Mouse (Mus musculus) hindbrain, embryonic 12.5 days (tissue): ENCODE measurements at regions not wholly inside any gene's neighbourhood (a gene's known extent, or its start where the extent isn't known, plus 50 kb on each side); places are given as distances from the start of the nearest gene placed in this dataset. TPM values are rescaled to one million over a fixed set of nuclear protein-coding genes. Genes with fewer than 3 reads are reported as not detected.

Experiments
- ATAC-seq: fragments of 200-750 bp; cut with Nextera tagmentation; 2 replicates; pipeline ENCODE4 v1.8.0; 2017; ENCODE audit warnings: moderate TSS enrichment; ENCODE audit not compliant: low FRiP score
- H3K27ac ChIP-seq: fragments of 300-500 bp; sonication (generic); 2 replicates; pipeline ENCODE4 v1.5.1; 2016; ENCODE audit warnings: mild to moderate bottlenecking
- H3K27me3 ChIP-seq: fragments of 300-500 bp; sonication (generic); 2 replicates; pipeline ENCODE4 v1.6.1; 2016; ENCODE audit warnings: mild to moderate bottlenecking
- H3K36me3 ChIP-seq: fragments of 300-500 bp; sonication (generic); 2 replicates; pipeline ENCODE4 v1.6.1; 2016; ENCODE audit warnings: mild to moderate bottlenecking
- H3K4me1 ChIP-seq: fragments of 300-500 bp; sonication (generic); 2 replicates; pipeline ENCODE4 v1.6.1; 2016
- H3K4me2 ChIP-seq: fragments of 300-500 bp; sonication (generic); replicated peaks from 2 replicates; pipeline ENCODE4 v1.6.1; 2016; ENCODE audit warnings: mild to moderate bottlenecking
- H3K4me3 ChIP-seq: fragments of 300-500 bp; sonication (generic); 2 replicates; pipeline ENCODE4 v1.5.1; 2016; ENCODE audit warnings: mild to moderate bottlenecking
- H3K9ac ChIP-seq: fragments of 300-500 bp; sonication (generic); 2 replicates; pipeline ENCODE4 v1.6.1; 2016; ENCODE audit warnings: mild to moderate bottlenecking, moderate library complexity
- H3K9me3 ChIP-seq: fragments of 300-500 bp; sonication (generic); replicated peaks from 2 replicates; pipeline ENCODE4 v1.6.1; 2016; ENCODE audit warnings: mild to moderate bottlenecking
- WGBS: fragments of 180-500 bp; shearing (Covaris S2); methylation state at CpG from one replicate; pipeline ENCODE4 v1.1.7; 2016; 5-methylcytosine and 5-hydroxymethylcytosine counted together
- microRNA-seq: library from miRNA; unstranded; fragments of <30 nt; microRNA quantifications from one replicate; pipeline ENCODE4, GENCODE M21; 2017

- no peaks in the 10 kb centered on the region for H3K9me3 ChIP-seq
- peak overlapping the region; percentile 30; the same call in 1 of the 2 replicates for H3K4me2 ChIP-seq
- H3K4me3 ChIP-seq, result no peak overlapping the region
- no peak overlapping the region for H3K9ac ChIP-seq
- WGBS, result 43% methylated on average over 11 of the region's 11 CpGs
- no peak for ATAC-seq
- no peaks in the 10 kb centered on the region for H3K27me3 ChIP-seq
- H3K4me1 ChIP-seq, result 0 out of 2 replicates have a peak, but pooled peaks cover 2% of the 10 kb centered on the region
- H3K36me3 ChIP-seq, result no peaks in the 10 kb centered on the region
- H3K27ac ChIP-seq, result no peak overlapping the region
These were observed 70.3 kb upstream of the Zfhx3 start for GRCm38 (mm10) chr8:107872121-107872520.

GRCm38 (mm10) chr8:107876455-107876854 lies 66.0 kb upstream of the Zfhx3 start:
- no peaks in the 10 kb centered on the region for H3K36me3 ChIP-seq
- no peak overlapping the region for H3K27ac ChIP-seq
- H3K9ac ChIP-seq, result no peak overlapping the region
- H3K27me3 ChIP-seq, result peaks cover 9% of the 10 kb centered on the region; the same call in 1 of the 2 replicates
- H3K4me1 ChIP-seq, result 0 out of 2 replicates have a peak, but pooled peaks cover 2% of the 10 kb centered on the region
- H3K4me2 ChIP-seq, result no peak overlapping the region
- 33% methylated on average over 2 of the region's 2 CpGs for WGBS
- ATAC-seq, result no peak
- H3K4me3 ChIP-seq, result no peak overlapping the region
- no peaks in the 10 kb centered on the region for H3K9me3 ChIP-seq

GRCm38 (mm10) chr8:107881851-107882250 lies 60.6 kb upstream of the Zfhx3 start:
- Histone ChIP-seq H3K9ac (no peak overlapping the region), H3K9me3 (no peaks in the 10 kb centered on the region), H3K4me2 (no peak overlapping the region), H3K27me3 (peaks cover 9% of the 10 kb centered on the region; the same call in 1 of the 2 replicates), H3K27ac (peak overlapping the region; percentile 71), H3K36me3 (no peaks in the 10 kb centered on the region), H3K4me1 (peaks cover 6% of the 10 kb centered on the region; the same call in 1 of the 2 replicates), H3K4me3 (no peak overlapping the region)
- 23% methylated on average over 7 of the region's 7 CpGs for WGBS
- no peak for ATAC-seq

GRCm38 (mm10) chr8:107885547-107885946 lies 56.9 kb upstream of the Zfhx3 start:
- Histone ChIP-seq H3K27ac (no peak overlapping the region), H3K4me1 (peaks cover 6% of the 10 kb centered on the region; the same call in 1 of the 2 replicates), H3K27me3 (no peaks in the 10 kb centered on the region), H3K36me3 (no peaks in the 10 kb centered on the region), H3K4me2 (no peak overlapping the region), H3K4me3 (no peak overlapping the region), H3K9me3 (no peaks in the 10 kb centered on the region), H3K9ac (no peak overlapping the region)
- 63% methylated on average over 7 of the region's 7 CpGs for WGBS
- no peak for ATAC-seq

- Histone ChIP-seq H3K27me3 (no peaks in the 10 kb centered on the region), H3K36me3 (no peaks in the 10 kb centered on the region), H3K9me3 (no peaks in the 10 kb centered on the region), H3K4me1 (peaks cover 6% of the 10 kb centered on the region; the same call in 1 of the 2 replicates), H3K9ac (no peak overlapping the region), H3K4me3 (no peak overlapping the region), H3K27ac (no peak overlapping the region), H3K4me2 (no peak overlapping the region)
- no peak for ATAC-seq
- 60% methylated on average over 5 of the region's 5 CpGs for WGBS
These were observed 56.5 kb upstream of the Zfhx3 start for GRCm38 (mm10) chr8:107885971-107886370.

GRCm38 (mm10) chr8:107886516-107887253 lies 55.8 kb upstream of the Zfhx3 start:
- no peaks in the 10 kb centered on the region for H3K9me3 ChIP-seq
- H3K9ac ChIP-seq, result no peak overlapping the region
- no peak for ATAC-seq
- H3K4me2 ChIP-seq, result no peak overlapping the region
- no peaks in the 10 kb centered on the region for H3K36me3 ChIP-seq
- no peak overlapping the region for H3K4me3 ChIP-seq
- H3K4me1 ChIP-seq, result peaks cover 6% of the 10 kb centered on the region; the same call in 1 of the 2 replicates
- H3K27me3 ChIP-seq, result no peaks in the 10 kb centered on the region
- WGBS, result 82% methylated on average over 19 of the region's 19 CpGs
- H3K27ac ChIP-seq, result 0 out of 2 replicates have a peak overlapping the region, but pooled peaks have one; percentile 13

GRCm38 (mm10) chr8:107887333-107887732 lies 55.1 kb upstream of the Zfhx3 start:
- Histone ChIP-seq H3K9ac (no peak overlapping the region), H3K27me3 (no peaks in the 10 kb centered on the region), H3K4me2 (no peak overlapping the region), H3K4me1 (peaks cover 6% of the 10 kb centered on the region; the same call in 1 of the 2 replicates), H3K27ac (0 out of 2 replicates have a peak overlapping the region, but pooled peaks have one; percentile 13), H3K9me3 (no peaks in the 10 kb centered on the region), H3K36me3 (no peaks in the 10 kb centered on the region), H3K4me3 (no peak overlapping the region)
- ATAC-seq, result no peak
- 50% methylated on average over 10 of the region's 10 CpGs for WGBS

- no peak overlapping the region for H3K27ac ChIP-seq
- 70% methylated on average over 5 of the region's 5 CpGs for WGBS
- no peak for ATAC-seq
- no peak overlapping the region for H3K4me3 ChIP-seq
- no peaks in the 10 kb centered on the region for H3K27me3 ChIP-seq
- H3K36me3 ChIP-seq, result no peaks in the 10 kb centered on the region
- no peaks in the 10 kb centered on the region for H3K9me3 ChIP-seq
- H3K4me2 ChIP-seq, result no peak overlapping the region
- peaks cover under 1% of the 10 kb centered on the region; the same call in 1 of the 2 replicates for H3K4me1 ChIP-seq
- H3K9ac ChIP-seq, result no peak overlapping the region
These were observed 51.5 kb upstream of the Zfhx3 start for GRCm38 (mm10) chr8:107890922-107891321.

Small RNA genes in the stretch of these regions (microRNA-seq; reads per million reads assigned to microRNA genes)
- gene Gm22825 (not detected), gene Gm23646 (not detected)
